10 mouse cellular contexts compared by ENCODE assay signal in genomic region chr7:72541521-72542478, GRCm38 (mm10).
DNase-seq lines count a peak whose midpoint lies in the region; ATAC-seq and TF ChIP-seq lines count a peak whose summit lies in the region.
"Had no signal": no experiment of that assay in that cellular context is flagged by ENCODE, and none has a peak within 500 bp of the region (broad histone marks: within the 10 kb centered on the region; RNA-seq: fewer than 3 reads in every experiment).

No protein-coding gene starts in this region.

- H3K9ac ChIP-seq in forebrain, embryonic 13.5 days: no peak overlapping the region

- peak; percentile 71 for ATAC-seq in forebrain, embryonic 13.5 days
- no peak for ATAC-seq in cerebellum, adult (ENCODE audit: insufficient number of reproducible peaks, low FRiP score, low TSS enrichment)

- no peak overlapping the region; the same call in 1 of the 2 replicates for H3K4me2 ChIP-seq in forebrain, embryonic 13.5 days

- DNase-seq in heart, adult 11 months: peak; percentile 95
- no peak for DNase-seq in heart, postnatal 25 days (ENCODE audit: low spot score)
- DNase-seq in left cerebral cortex, postnatal 36 days (ENCODE audit: low spot score in 2 of 2): peak; percentile 7 to 14
- peak; percentile 87 for DNase-seq in skeletal muscle tissue, adult 2 months (ENCODE audit: low read depth, low spot score)
- no peak for DNase-seq in urinary bladder, postnatal 25 days (ENCODE audit: low spot score)

- H3ac ChIP-seq in C2C12 (ENCODE audit: control insufficient read depth, insufficient read length, low read depth): peak overlapping the region; percentile 12

- H3K4me3 ChIP-seq in C2C12 (ENCODE audit: insufficient read depth, poor library complexity, severe bottlenecking): no peak overlapping the region
- no peak overlapping the region for H3K4me3 ChIP-seq in forebrain, embryonic 13.5 days
- H3K4me3 ChIP-seq: erythroblast, embryonic 14.5 days; megakaryocyte, embryonic 14.5 days had no signal

- WGBS in forebrain, embryonic 13.5 days: 33% methylated on average over 14 of the region's 14 CpGs

- intact Hi-C loops in heart, postnatal 25 days (cut with DNase I): no loop called here
- intact Hi-C loops in left cerebral cortex, postnatal 36 days (cut with DNase I): no loop called here

- no peaks in the 10 kb centered on the region for H3K27me3 ChIP-seq in C2C12 (ENCODE audit: control insufficient read depth, insufficient read depth, insufficient read length)
- no peaks in the 10 kb centered on the region for H3K27me3 ChIP-seq in forebrain, embryonic 13.5 days
- H3K27me3 ChIP-seq: megakaryocyte, embryonic 14.5 days had no signal

- H3K79me3 ChIP-seq in C2C12 (ENCODE audit: low read depth): no peaks in the 10 kb centered on the region

- H3K27ac ChIP-seq in forebrain, embryonic 13.5 days: no peak overlapping the region

- no peaks in the 10 kb centered on the region for H3K9me3 ChIP-seq in forebrain, embryonic 13.5 days (replicated peaks)

- peaks cover 20% of the 10 kb centered on the region for H3K4me1 ChIP-seq in forebrain, embryonic 13.5 days
- H3K4me1 ChIP-seq: megakaryocyte, embryonic 14.5 days had no signal

- no peaks in the 10 kb centered on the region for H3K79me2 ChIP-seq in C2C12 (ENCODE audit: control insufficient read depth, insufficient read depth)

- TF ChIP-seq CTCF in C2C12 (IDR thresholded peaks at IDR 0.05; ENCODE audit: control insufficient read depth, insufficient read depth, insufficient read length): no peak

- H3K36me3 ChIP-seq in C2C12 (ENCODE audit: control insufficient read depth, insufficient read depth): no peaks in the 10 kb centered on the region
- no peaks in the 10 kb centered on the region for H3K36me3 ChIP-seq in forebrain, embryonic 13.5 days (ENCODE audit: poor library complexity, severe bottlenecking)

TF ChIP-seq in C2C12, 6 proteins besides CTCF, POLR2A, EP300 and RAD21:
- TF ChIP-seq FOSL1 (IDR thresholded peaks at IDR 0.05; ENCODE audit: insufficient read depth, low read length, poor library complexity, severe bottlenecking): no peak
- TF ChIP-seq MYOD1 (IDR thresholded peaks at IDR 0.05; ENCODE audit: control insufficient read depth, insufficient read length, low read depth): no peak
- no peak for TF ChIP-seq MYOG (IDR thresholded peaks at IDR 0.05; ENCODE audit: control insufficient read depth, extremely low read depth, insufficient read length)
- no peak for TF ChIP-seq CEBPB (IDR thresholded peaks at IDR 0.05; ENCODE audit: low read depth)
- no peak for TF ChIP-seq USF1 (IDR thresholded peaks at IDR 0.05; ENCODE audit: low read depth)
- no peak for TF ChIP-seq MAX (IDR thresholded peaks at IDR 0.05)
TF ChIP-seq in C2C12: peak in this region for 0.

Comparison
In these comparisons a context has a peak if more than half of its experiments do, and no peak if none do; other contexts are left out.
1. DNase-seq: peak in heart, adult 11 months (single experiment), left cerebral cortex, postnatal 36 days (2 of 2) and skeletal muscle tissue, adult 2 months (single experiment); none in heart, postnatal 25 days (single experiment) and urinary bladder, postnatal 25 days (single experiment).